Mouse (Mus musculus) heart, adult 18-20 months (tissue): ENCODE measurements around the gene Arhgef26. TPM values are rescaled to one million over a fixed set of nuclear protein-coding genes. Genes with fewer than 3 reads are reported as not detected.
A peak's percentile ranks its signal among the peaks of the same experiment; 100 is the strongest.

Experiments
- DNase-seq, 2 experiments: peaks; one replicate each; pipeline ENCODE4 v3.0.0; 2021 to 2022; ENCODE audit warnings: mixed read lengths in 1 of 2
- long read RNA-seq, 2 experiments: library from polyadenylated mRNA; stranded (forward); transcript quantifications; one replicate each; pipeline ENCODE4 v2.0.0; 2021
- total RNA-seq, 2 experiments: library from RNA; stranded (reverse); gene quantifications; 2 replicates each; pipeline ENCODE4 v1.2.3; 2021

Gene Arhgef26
- total RNA-seq = 1 to 10 TPM; 1.2 to 1.5 TPM
- long read RNA-seq, experiment 1, full-length matches to known transcripts = 1 of 2 reads
- long read RNA-seq, experiment 1, partial matches to known transcripts = 1 of 2 reads
- long read RNA-seq, experiment 1, other reads (novel, unspliced or antisense) = 0 of 2 reads
- long read RNA-seq, experiment 2 = 0 reads

DNA sequence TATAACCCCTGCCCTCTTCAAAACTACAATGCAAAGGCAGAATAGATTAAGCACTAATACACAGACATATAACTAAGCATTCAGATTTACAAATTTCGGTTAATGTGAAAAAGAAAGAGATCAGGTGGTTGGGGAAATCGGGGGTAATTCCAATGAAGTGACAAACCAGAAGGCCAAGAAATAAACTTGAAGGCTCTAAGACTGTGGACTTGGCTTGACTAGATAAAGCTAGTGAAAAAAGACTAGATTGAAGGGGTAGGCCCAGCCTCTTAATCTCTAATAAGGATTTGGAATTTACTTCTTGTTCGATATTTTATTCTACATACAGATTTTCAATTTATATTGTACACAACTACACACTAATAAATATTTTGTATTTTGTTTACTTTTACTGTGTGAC is at the start of gene Arhgef26:
TSS of gene Arhgef26 (plus strand) at position 301 of the 400 bp plus-strand sequence.
- no peak for DNase-seq

DNA sequence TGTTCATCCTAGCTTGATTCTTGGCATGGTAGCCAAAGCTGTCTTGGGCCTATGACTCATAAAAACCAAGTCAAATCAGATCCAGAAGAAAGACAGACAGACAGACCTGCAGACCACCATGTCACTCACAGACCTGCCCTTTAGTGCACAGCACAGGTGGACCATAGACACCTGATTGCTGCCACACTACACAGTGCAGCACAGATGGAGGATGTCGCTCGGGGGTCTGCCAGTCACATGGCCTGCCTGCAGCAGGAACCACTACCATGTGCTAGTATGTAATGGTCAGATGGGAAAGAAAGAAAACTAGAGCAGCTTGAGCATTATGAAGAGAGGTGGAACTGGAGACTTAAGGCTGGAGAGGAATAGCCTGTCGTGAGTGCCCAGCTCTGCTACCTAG is 27.7 kb upstream of the Arhgef26 start:
- DNase-seq = no peak

- DNase-seq = no peak
These were observed 26.9 kb upstream of the Arhgef26 start for GRCm38 (mm10) chr3:62311224-62311623.

- DNase-seq = no peak
These were observed 13.4 kb upstream of the Arhgef26 start for GRCm38 (mm10) chr3:62324708-62325107.

DNA sequence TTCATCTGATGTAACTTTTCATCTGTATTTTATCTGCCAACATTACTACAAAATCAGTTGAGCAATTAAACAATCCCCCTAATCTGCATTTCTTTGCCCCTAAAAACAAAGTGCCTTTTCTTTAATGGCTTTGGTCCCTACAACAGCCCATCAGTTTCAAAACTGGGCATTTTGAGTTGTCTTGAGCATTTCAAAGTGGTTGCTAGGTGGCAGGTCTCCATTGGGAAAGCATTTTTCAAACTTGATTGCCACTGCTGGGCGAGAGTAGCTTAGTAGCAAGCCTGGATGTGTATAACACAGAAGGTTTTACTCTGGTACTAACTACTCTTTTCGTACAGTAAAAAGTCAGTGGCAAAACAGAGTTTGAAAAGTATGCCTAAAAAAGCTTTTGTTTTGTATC is 10.2 kb upstream of the Arhgef26 start:
- no peak for DNase-seq

GRCm38 (mm10) chr3:62338461-62338853 is 313 bp downstream of the Arhgef26 start:
- DNase-seq = no peak

DNA sequence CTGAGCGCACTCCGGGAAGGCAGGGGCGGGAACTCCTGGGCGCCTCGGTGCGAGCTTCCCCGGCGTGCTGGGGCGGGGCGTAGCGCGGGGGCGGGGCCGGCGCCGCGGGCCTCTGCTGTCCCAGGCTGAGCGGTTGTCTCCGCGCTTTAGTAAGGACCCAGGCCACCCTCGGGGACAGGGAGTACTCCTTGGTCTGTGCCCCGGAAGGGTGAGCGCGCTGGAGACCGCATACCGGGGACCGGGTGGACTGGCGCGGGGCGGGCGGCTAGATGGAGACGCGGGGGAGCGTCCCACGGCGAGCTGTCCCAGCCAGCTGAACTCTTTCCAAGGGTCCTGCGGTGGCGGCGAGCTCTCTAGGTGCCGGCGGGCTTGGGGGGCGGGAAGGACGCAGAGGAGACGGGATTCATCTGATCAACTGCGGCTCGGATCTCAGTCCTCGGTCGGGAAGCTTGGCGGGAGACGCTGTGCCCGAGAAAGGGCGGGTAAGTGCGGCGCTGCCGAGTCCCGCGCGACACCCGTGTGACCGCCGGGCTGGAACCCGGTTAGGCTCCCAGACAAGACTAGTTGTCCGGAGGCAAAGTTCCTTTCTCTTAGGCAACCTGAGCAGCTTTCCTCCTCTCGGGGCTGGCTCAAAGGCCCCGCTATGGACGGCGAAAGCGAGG is 841 bp downstream of the Arhgef26 start:
- peak; percentile 57 to 75 for DNase-seq

DNA sequence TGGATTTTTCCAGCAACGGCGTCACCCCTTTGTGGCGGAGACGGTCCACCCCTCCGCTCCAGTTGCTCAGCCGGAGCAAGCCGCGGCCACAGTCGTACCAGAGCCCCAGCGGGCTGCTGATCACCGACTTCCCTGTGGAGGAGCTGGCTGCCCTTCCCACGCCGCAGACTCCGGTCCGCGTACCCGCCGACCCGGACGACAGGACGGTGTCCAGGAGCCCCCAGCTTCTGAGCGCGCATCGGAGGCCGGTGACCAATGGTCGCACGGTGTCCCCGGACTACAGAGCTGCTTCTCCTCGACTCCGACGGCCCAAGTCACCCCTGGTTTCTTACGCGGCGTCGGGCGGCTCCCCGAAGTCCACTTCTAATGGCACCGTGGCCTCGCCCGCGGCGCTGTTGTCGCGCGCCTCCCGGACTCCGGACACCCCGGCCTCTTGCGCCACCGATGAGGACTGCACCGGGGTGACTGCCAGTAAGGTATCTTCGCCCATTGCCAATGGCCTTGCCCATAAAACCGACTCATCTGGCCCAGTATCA is 1.4 kb downstream of the Arhgef26 start:
- DNase-seq = peak; percentile 36 to 42

DNA sequence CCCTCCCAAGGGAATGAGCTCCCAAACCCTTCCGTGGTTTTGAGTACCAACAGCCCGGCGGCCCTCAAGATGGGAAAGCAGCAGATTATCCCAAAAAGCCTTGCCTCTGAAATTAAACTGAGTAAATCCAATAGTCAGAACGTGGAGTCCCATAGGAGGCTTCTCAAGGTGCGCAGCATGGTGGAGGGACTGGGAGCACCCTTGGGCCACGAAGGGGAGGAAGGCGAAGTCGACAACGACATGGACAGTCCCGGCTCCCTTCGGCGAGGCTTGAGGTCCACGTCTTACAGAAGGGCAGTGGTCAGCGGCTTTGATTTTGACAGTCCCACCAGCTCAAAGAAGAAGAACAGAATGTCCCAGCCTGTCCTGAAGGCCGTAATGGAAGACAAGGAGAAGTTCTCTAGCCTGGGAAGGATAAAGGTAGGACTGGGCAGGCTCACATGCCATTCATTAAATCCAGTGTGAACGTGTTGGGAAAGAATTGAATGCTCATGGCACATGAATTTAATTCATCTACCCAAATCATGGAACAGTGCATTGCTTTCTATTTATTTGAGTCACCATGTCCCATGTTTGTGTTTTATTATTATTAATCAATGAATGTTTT is 2.1 kb downstream of the Arhgef26 start:
- peak in 1 of 2 experiments; percentile 5 for DNase-seq

DNA sequence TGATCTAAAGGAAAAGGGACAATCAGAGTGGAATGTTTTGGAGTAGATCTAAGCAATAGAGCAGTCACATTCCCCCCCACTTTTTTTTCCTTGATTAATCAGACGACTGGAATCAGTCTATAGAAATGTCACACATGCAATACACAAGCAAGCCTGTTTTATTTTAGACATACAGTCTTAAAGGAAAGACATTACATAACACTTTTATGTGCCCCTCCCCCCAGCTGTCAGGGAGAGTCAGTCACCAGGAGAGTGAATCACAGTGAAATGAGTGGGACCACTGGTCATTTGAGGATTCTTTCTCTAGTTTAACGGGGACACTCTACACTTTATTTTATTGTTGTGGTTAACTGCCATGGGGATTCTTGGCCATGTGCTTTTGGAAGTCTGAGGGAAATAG is 2.7 kb downstream of the Arhgef26 start:
- DNase-seq = peak in 1 of 2 experiments; percentile 8

DNA sequence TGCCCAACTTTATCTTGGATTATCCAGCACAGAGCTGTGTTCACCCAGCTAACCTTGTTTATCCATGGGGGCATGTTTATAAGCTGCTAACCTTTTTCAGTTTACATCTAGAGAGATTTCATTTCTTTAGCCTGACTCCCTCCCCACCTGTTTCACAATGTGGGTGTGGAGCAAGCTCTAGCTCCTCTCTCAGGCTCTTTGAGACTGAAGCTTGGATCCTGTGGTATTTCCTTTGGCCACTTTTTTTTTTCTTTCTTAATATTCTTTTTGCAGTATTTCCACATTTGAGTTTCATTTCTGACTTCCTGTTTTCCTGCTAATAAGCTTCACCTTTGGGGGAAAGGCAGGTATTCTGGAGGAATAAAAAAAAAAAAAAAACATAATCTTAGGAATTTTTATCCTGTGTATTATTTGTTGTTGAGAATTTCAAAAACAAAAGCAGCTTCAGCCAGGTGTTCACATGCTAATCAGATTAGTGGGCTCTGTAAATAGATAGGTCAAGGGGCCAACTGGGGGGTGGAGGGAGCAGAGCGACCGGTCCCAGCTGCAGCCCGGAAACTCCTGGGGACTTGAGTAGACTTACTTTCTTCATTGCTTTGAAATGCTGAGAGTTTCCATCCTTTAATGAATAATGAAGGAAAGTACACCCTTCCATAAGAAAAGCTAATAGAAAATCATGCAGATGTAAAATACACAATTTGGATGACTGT is 3.5 kb downstream of the Arhgef26 start:
- DNase-seq = no peak

GRCm38 (mm10) chr3:62348514-62349217 is 10.5 kb downstream of the Arhgef26 start:
- DNase-seq = no peak

GRCm38 (mm10) chr3:62349218-62349897 is 11.2 kb downstream of the Arhgef26 start:
- DNase-seq = no peak

GRCm38 (mm10) chr3:62352071-62352470 is 13.9 kb downstream of the Arhgef26 start:
- no peak for DNase-seq

DNA sequence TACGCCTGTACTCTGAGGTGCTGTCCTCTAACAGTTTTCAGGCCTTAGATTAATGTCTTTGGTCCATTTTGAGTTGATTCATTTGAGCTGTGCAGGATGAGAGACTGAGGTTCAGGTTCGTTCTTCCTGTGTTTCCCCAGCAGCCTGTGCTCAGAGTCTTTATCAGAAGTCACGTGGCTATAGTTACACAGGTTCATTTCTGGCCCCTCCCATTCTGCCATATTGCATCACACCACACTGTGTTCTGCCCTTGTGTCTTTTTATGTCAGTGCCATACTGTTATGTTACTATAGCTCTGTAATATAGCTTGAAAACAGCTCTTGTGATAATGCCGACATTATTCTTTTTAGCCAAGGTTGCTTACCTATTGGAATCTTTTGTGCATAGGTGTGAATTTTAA is 14.7 kb downstream of the Arhgef26 start:
- DNase-seq = no peak

DNA sequence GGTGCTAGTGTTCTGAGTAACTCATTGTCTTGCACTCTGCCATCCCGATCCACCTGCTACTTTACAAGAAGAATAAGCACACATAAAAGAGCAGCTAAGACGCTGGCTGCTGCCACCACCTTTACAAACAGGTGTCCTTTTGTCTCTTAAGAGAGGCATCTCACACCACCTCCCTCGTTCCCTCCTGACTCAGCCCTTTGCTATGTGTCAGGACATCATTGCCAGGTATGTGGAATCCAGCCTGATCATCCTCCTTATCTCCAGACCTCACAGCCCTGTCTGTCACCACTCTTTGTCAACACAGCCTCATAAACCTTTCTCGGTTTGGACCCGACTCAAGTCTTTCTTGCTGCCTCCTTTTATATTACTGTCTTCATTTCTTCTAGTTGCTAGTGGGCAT is 29.7 kb downstream of the Arhgef26 start:
- DNase-seq = no peak

DNA sequence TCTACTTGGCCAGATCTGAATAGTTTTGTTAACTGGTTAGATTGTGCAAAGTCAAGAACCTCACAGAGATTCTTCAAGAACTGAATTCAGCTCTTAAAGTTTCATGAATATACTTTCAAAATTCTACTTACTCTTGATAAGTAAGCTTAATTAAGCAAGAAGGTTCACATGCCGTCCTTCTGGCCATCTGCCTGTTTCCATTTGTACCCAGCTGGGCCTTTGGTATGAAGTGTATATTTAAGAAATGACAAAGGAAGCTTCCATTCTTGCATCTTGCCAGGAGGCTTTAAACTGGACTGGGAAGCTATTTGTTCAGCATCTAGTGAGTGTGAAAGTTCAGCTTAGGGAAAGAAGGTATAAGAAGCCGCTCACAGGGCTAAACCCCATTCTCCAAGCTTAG is 34.7 kb downstream of the Arhgef26 start:
- no peak for DNase-seq

- DNase-seq = peak in 1 of 2 experiments; percentile 27
These were observed 36.2 kb downstream of the Arhgef26 start for GRCm38 (mm10) chr3:62374346-62374745.

- peak; percentile 22 to 65 for DNase-seq
These were observed 36.7 kb downstream of the Arhgef26 start for GRCm38 (mm10) chr3:62374831-62375230.

- no peak for DNase-seq
These were observed 38.6 kb downstream of the Arhgef26 start for GRCm38 (mm10) chr3:62376719-62377118.

- DNase-seq = no peak
These were observed 41.8 kb downstream of the Arhgef26 start for GRCm38 (mm10) chr3:62379946-62380345.

- DNase-seq = no peak
These were observed 42.3 kb downstream of the Arhgef26 start for GRCm38 (mm10) chr3:62380420-62380819.
